Mouse (Mus musculus) lung, embryonic 14.5 days (tissue): ENCODE data around the gene Ankrd37. TPM values are rescaled to one million over a fixed set of nuclear protein-coding genes. Genes with fewer than 3 reads are reported as not detected.

ENCODE experiments used
- ATAC-seq: fragments of 200-750 bp; cut with Nextera tagmentation; 2 replicates; pipeline ENCODE4 v1.8.0; 2017; ENCODE audit warnings: mild to moderate bottlenecking, moderate TSS enrichment, moderate library complexity; ENCODE audit not compliant: insufficient read depth
- DNase-seq: peaks from one replicate; pipeline ENCODE4 v3.0.0-alpha.2; 2015
- H3K27ac ChIP-seq: fragments of 300-500 bp; sonication (generic); 2 replicates; pipeline ENCODE4 v1.5.1; 2014; ENCODE audit warnings: low read depth, mild to moderate bottlenecking, moderate library complexity
- H3K27me3 ChIP-seq: fragments of 300-500 bp; sonication (generic); 2 replicates; pipeline ENCODE4 v1.6.1; 2014; ENCODE audit warnings: low read length, control low read depth; ENCODE audit not compliant: insufficient read depth
- H3K36me3 ChIP-seq: fragments of 300-500 bp; sonication (generic); 2 replicates; pipeline ENCODE4 v1.6.1; 2014; ENCODE audit warnings: control low read depth; ENCODE audit not compliant: insufficient read depth
- H3K4me1 ChIP-seq: fragments of 300-500 bp; sonication (generic); 2 replicates; pipeline ENCODE4 v1.6.1; 2014; ENCODE audit warnings: antibody characterized with exemption, control low read depth; ENCODE audit not compliant: insufficient read depth
- H3K4me2 ChIP-seq: fragments of 300-500 bp; sonication (generic); 2 replicates; pipeline ENCODE4 v1.6.1; 2014; ENCODE audit warnings: mild to moderate bottlenecking
- H3K4me3 ChIP-seq: fragments of 300-500 bp; sonication (generic); 2 replicates; pipeline ENCODE4 v1.5.1; 2014; ENCODE audit warnings: low read depth, low read length
- H3K9ac ChIP-seq: fragments of 300-500 bp; sonication (generic); 2 replicates; pipeline ENCODE4 v1.6.1; 2014
- H3K9me3 ChIP-seq: fragments of 300-500 bp; sonication (generic); 2 replicates; pipeline ENCODE4 v1.6.1; 2016; ENCODE audit warnings: low read depth, low read length, control low read depth
- CTCF ChIP-seq: IDR thresholded peaks from 2 replicates; pipeline ENCODE4 v1.5.1; 2016; ENCODE audit warnings: antibody characterized with exemption, low read depth
- WGBS: fragments of 180-500 bp; shearing (Covaris S2); extraction: QIAGEN DNeasy Blood & Tissue Kit; methylation state at CpG from one replicate; pipeline ENCODE4 v1.1.7; 2014; 5-methylcytosine and 5-hydroxymethylcytosine counted together
- polyA plus RNA-seq: library from polyadenylated mRNA; unstranded; fragments of >200 nt; fragmentation: Nextera tagmentation; extraction: Ambion mirVana; gene quantifications from 2 replicates; pipeline ENCODE4 v1.2.1, GENCODE M21; 2014

Ankrd37 gene
- polyA plus RNA-seq, 1 experiment from 2014 or later: 21.8 TPM

DNA sequence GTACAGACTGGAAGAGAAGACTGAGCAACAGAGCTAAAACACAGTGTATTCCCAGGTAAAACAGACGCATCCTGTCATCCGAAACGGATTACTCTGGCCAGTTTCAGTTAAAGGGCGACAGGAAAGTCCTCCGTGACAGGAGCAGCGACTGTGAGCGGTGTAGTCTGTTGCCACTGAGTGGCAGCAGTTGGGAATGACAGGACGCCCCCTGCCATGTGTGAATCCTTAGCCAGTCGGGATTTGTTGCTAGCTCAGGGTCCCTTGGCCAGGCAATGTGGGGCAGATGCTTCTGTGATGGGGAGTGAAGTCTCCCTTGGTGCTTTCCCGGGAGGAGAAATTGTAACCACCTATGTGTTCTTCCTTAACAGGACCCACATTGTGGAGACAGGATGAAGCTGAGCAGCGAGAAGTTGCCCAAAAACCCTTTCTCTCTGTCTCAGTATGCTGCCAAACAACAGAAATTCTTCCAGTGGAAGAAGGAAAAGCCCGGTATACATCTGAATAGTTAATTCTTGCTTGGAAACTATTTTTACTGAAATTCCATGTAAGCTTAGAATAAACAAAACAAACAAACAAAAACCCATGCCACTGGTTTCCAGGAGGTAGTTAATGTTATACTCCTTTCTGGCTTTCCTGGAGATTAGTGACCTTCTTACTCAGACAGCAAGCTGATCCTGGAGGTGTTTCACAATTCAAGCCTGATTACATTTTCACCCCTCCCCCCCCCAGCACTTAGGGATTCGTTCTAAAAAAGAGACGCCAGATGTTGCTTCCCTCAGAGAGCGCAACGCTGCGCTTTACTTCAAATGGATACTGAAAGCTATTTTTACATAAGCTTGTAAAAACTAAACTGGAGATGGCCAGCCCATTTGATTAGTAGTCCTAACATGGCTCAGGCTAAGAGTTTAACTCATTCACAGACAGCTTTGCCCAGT is 5.5 kb upstream of the Ankrd37 start:
- H3K27me3 ChIP-seq: no peaks in the 10 kb centered on the region
- H3K4me2 ChIP-seq: peak overlapping the region; percentile 53
- H3K9ac ChIP-seq: peak overlapping the region; percentile 26; the same call in 1 of the 2 replicates
- peak; percentile 74 for DNase-seq
- peak overlapping the region; percentile 38; the same call in 1 of the 2 replicates for H3K27ac ChIP-seq
- WGBS: 11% methylated on average over 17 of the region's 17 CpGs
- peak; percentile 82 for ATAC-seq
- no peaks in the 10 kb centered on the region for H3K9me3 ChIP-seq
- TF ChIP-seq CTCF: peak; percentile 63
- H3K36me3 ChIP-seq: no peaks in the 10 kb centered on the region
- peaks cover 3% of the 10 kb centered on the region; the same call in 1 of the 2 replicates for H3K4me1 ChIP-seq
- no peak overlapping the region; the same call in 1 of the 2 replicates for H3K4me3 ChIP-seq

DNA sequence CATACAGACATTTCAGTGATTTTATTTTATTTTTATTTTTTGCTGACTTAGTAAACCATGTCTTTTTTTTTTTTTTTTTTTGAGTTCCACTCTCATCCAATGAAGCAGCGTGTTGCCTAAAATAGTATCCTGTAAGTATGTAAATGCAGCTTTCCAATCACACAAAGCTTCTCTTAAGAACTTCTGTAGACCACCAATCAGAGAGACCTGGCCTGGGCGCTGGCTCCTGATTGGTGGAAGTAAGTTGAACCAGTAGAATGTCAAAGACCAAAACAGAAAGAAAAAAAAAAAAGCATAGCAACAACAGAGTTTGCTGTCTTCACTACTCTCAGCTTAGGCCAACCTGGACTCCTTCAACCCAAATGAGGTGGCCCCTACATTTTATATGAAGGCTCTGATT is 4.8 kb upstream of the Ankrd37 start:
- peak; percentile 70 for ATAC-seq
- H3K9ac ChIP-seq: peak overlapping the region; percentile 26; the same call in 1 of the 2 replicates
- 65% methylated on average over 2 of the region's 2 CpGs for WGBS
- peak overlapping the region; percentile 53 for H3K4me2 ChIP-seq
- peaks cover 3% of the 10 kb centered on the region; the same call in 1 of the 2 replicates for H3K4me1 ChIP-seq
- H3K4me3 ChIP-seq: no peak overlapping the region; the same call in 1 of the 2 replicates
- H3K9me3 ChIP-seq: no peaks in the 10 kb centered on the region
- H3K36me3 ChIP-seq: no peaks in the 10 kb centered on the region
- no peak for TF ChIP-seq CTCF
- H3K27ac ChIP-seq: 0 out of 2 replicates have a peak overlapping the region, but pooled peaks have one; percentile 38
- peak; percentile 58 for DNase-seq
- no peaks in the 10 kb centered on the region for H3K27me3 ChIP-seq

DNA sequence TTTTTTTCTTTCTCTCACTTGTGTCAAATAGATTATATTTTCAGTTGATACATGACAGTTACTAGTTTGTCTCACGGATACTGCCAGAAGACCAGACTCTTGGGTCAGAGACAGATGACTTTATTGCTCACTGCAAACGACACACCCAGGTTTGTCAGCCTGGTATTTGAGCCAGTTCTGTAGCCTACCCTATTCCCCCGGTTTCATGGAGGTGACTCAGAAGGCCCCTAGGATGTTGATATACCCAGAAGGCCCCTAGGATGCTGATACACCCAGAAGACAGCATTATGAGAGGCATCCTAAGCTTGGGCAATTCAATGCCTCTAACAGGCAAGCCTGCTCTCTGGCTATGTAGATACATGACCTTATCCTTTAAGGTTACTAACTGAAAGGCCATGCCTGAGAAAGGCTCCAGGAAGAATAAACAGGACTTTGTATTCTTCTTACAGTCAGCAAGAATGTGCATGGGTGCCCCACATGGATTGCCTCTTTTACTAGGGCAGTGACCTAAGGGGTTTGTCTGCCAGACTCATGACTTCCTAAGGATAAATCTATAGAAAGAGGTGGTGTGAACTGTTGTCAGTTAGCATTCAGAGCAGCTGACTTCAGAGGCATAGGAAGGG is 1.7 kb upstream of the Ankrd37 start:
- ATAC-seq: no peak
- H3K36me3 ChIP-seq: no peaks in the 10 kb centered on the region
- no peak overlapping the region for H3K4me3 ChIP-seq
- H3K4me2 ChIP-seq: no peak overlapping the region
- WGBS: 55% methylated on average over 3 of the region's 3 CpGs
- peaks cover 3% of the 10 kb centered on the region; the same call in 1 of the 2 replicates for H3K4me1 ChIP-seq
- H3K27me3 ChIP-seq: no peaks in the 10 kb centered on the region
- no peak overlapping the region for H3K27ac ChIP-seq
- no peak for TF ChIP-seq CTCF
- no peak overlapping the region for H3K9ac ChIP-seq
- H3K9me3 ChIP-seq: no peaks in the 10 kb centered on the region
- DNase-seq: no peak

DNA sequence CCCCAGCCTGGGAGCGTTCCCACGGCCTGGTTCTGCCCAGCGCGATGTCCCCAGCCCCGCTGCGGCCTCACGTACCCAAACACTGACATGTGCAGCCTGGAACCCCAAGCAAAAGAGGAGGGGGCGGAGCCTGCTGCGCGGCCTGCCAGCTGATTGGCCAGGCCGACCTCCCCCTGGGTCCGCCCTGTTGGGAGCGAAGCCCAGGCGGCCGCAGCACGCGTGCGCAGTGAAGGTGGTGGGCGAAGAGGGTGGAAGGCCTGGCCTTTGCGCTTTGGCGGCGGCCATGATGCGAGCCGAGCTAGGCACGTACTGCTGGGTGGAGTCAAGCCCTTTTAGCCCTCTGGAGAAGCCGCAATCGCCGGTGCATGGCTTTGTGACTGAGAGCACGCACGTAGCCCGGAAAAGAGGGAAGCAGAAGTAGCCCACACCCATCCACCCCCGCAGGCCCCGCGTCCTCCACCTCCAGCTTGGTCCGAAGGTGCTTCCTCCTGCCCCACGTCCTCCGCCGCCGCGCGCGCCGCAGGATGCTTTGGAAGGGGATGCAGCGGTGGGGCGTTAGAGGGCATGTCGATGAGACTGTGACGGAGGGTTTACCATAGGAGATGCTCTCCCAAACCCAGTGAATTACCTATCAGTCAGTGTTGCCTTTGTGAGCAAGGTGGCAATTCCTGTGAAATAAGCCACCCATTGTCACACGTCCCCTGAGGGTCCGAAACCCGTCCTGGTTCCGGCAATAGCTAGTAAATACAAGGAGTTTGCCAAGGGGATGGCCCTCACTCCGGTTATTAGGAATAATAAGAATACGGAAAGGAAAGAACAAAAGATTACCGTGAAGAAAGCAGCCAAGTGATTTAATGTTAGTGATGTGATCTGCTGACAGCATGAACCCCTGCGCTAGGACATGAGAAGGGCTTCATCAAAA is 5.5 kb downstream of the Ankrd37 start:
- TF ChIP-seq CTCF: no peak
- Histone ChIP-seq H3K36me3 (peaks cover 25% of the 10 kb centered on the region), H3K4me2 (peak overlapping the region; percentile 91), H3K9ac (peak overlapping the region; percentile 78), H3K4me1 (peaks cover 4% of the 10 kb centered on the region; the same call in 1 of the 2 replicates), H3K27me3 (no peaks in the 10 kb centered on the region), H3K9me3 (no peaks in the 10 kb centered on the region), H3K4me3 (peak overlapping the region; percentile 51), H3K27ac (peak overlapping the region; percentile 98)
- DNase-seq (peak; percentile 99), ATAC-seq (peak; percentile 99)
- 5% methylated on average over 55 of the region's 55 CpGs for WGBS

DNA sequence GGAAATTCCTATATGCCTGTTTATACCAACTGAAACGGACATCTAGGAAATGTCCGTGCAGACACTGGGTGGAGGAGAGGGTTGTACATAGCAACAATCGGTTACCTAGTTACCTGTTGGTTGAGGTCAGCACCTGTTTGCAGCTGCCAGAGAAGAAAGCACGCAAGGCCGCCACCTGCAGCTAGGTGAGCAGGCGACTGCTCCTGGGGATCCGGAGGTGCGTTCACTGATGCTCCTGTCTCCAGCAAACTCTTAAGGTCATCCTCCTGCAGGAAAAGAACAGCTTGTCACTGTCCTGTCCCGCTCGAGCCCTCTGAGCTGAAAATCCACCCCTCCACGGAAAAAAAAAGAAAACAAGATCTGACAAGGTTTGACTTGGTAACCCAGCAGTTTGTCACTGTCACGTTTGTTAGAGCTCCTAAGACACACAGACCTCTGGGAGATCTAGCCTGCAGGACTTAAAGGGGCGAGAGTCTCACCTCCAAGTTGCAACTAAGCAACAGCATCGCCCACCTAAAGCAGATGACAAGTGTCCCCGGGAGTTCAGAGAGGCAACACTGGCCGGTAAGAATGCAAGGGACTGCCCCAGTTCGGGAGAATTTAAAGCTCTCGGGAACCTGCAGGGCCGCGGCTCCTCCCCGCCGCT is 6.2 kb downstream of the Ankrd37 start, which contains the start of gene Lrp2bp:
Lrp2bp (plus strand) TSS at position 166 of the 646 bp plus-strand sequence.
- H3K9me3 ChIP-seq: no peaks in the 10 kb centered on the region
- H3K36me3 ChIP-seq: peaks cover 28% of the 10 kb centered on the region
- H3K27ac ChIP-seq: peak within 1 kb of the TSS; percentile 98
- H3K4me1 ChIP-seq: peaks cover 4% of the 10 kb centered on the region; the same call in 1 of the 2 replicates
- 2% methylated on average over 22 of the region's 22 CpGs for WGBS
- DNase-seq: peak; percentile 42
- H3K27me3 ChIP-seq: no peaks in the 10 kb centered on the region
- ATAC-seq: peak; percentile 1; the same call in 1 of the 2 replicates
- no peak for TF ChIP-seq CTCF
- H3K4me3 ChIP-seq: peak within 1 kb of the TSS; percentile 51
- peak within 1 kb of the TSS; percentile 91 for H3K4me2 ChIP-seq
- peak within 1 kb of the TSS; percentile 78 for H3K9ac ChIP-seq

DNA sequence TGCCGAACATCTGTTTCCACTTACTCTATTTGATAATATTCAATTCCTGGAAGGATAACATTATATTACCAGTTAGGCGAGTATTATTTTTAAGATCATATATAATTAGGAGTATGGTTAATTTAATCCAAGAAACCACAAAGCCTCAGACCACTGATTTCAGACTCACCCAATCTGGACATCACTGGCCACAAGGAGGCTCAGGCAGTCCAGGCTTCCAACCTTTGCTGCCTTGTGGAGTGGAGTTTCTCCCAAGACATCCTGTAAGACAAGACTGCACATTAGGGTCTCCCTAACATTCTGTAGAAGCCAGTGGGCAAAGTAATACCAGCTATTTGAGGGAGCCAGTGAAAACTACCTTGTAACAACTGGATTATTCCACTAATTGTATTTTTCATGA is 7.3 kb downstream of the Ankrd37 start:
- Histone ChIP-seq H3K9me3 (no peaks in the 10 kb centered on the region), H3K27ac (no peak overlapping the region), H3K4me3 (peak overlapping the region; percentile 51; the same call in 1 of the 2 replicates), H3K4me2 (peak overlapping the region; percentile 91), H3K9ac (no peak overlapping the region), H3K27me3 (no peaks in the 10 kb centered on the region), H3K4me1 (peaks cover 4% of the 10 kb centered on the region; the same call in 1 of the 2 replicates), H3K36me3 (peaks cover 34% of the 10 kb centered on the region)
- TF ChIP-seq CTCF: peak; percentile 54
- DNase-seq (peak; percentile 52), ATAC-seq (no peak)
- 77% methylated on average over 2 of the region's 2 CpGs for WGBS
